Mouse (Mus musculus): ENCODE results near the gene Cct5. TPM values are rescaled to one million over a fixed set of nuclear protein-coding genes. Genes with fewer than 3 reads are reported as not detected.

The Cct5 gene
- 100 to 1,000 TPM; 236 to 247 TPM for total RNA-seq (2021)
- long read RNA-seq, experiment 1, transcript Cct5-201 (11 exons, 1,853 nt) = major isoform, 190 of 221 reads
- long read RNA-seq, experiment 1, partial matches to known transcripts = 7 of 221 reads
- long read RNA-seq, experiment 1, other reads (novel, unspliced or antisense) = 24 of 221 reads
- long read RNA-seq, experiment 2, transcript Cct5-201 (11 exons, 1,853 nt) = major isoform, 258 of 316 reads
- long read RNA-seq, experiment 2, partial matches to known transcripts = 10 of 316 reads
- long read RNA-seq, experiment 2, other reads (novel, unspliced or antisense) = 48 of 316 reads

DNA sequence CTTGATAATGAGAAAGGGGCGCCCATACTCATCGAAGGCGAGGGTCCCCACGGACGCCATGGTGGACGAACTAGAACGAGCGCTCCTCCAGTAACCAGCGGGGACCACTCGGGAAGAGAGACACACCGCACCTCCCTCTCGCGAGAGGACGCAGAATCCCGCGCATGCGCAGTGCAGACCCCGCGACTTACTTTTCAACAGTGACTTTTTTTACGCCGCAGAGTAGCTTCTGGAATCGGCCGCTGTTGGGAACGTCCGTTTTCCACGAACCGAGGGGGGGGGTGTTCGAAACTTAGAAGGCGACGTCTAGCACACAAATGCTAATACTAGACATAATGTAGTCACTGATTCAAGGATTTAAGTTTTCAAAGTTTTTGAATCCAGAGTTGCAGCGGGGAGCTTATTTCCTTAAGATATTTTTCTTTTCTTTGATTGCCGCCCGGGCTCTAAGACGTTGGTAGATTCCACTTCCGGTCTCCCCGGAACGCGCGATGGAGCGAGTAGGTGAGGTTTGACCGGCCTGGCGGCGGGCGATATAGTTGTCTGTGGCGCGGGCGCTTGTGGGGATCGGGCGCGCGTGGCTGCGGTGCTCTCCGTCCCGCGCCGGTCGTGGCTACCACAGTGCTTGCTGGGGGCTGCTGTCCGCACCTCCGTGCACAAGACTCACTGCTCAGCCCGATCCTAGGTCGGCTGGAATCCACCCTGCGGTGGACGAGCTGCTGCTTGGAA, at the start of gene Cct5, which contains the start of gene Fam173b:
Cct5 (minus strand) TSS at position 159 of the 729 bp plus-strand sequence.
Fam173b (plus strand) TSS at position 207 of the 729 bp plus-strand sequence.
- Histone ChIP-seq H3K27ac (peak within 1 kb of the TSS; percentile 98), H3K4me3 (peak within 1 kb of the TSS; percentile 73)
- TF ChIP-seq CTCF (conservative IDR thresholded peaks at IDR 0.05) = no peak
- peak; percentile 95 to 99 for DNase-seq (ENCODE audit: low spot score in 2 of 2)

DNA sequence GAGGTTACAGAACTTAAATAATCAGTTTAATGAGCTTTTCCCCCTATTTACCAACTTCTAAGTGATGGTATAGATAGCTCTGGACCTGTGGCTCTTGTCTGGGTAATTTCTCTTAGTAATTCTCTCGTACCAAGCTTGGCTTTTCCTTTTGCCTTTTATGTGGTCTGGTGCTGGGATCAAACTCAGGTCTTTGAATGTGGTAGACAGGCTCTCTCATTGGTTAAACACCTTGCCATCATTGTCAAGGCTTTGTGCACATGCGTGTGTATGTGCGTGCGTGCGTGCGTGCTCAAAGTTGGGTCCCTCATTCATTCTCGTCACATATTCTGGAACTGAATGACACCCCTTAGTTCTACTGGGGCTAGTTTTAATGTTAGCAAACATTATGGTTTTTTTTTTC, 49.2 kb upstream of the Cct5 start:
- DNase-seq (ENCODE audit: low spot score in 2 of 2) = no peak
- no peak overlapping the region for H3K27ac ChIP-seq
- no peak for TF ChIP-seq CTCF (conservative IDR thresholded peaks at IDR 0.05)
- no peak overlapping the region for H3K4me3 ChIP-seq

DNA sequence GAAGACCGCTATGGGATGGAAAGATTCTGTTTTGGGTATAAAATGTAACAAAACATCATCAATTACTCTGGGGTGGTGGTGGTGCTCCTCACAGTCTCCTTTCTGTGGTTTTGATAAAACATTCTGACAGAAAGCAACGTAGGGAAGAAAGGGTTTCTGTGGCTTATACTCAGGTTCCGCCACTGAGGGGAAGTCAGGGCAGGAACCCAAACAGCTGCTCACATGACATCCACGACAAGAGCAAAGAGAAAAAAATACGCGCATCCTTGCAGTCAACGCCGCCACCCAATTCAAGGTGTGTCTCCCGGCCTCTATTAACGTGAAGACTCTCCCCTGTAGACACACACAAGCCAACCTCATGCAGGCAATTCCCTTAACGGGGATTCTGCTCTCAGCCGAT, 48.1 kb upstream of the Cct5 start:
- no peak for TF ChIP-seq CTCF (conservative IDR thresholded peaks at IDR 0.05)
- no peak overlapping the region for H3K27ac ChIP-seq
- DNase-seq (ENCODE audit: low spot score in 2 of 2) = no peak
- no peak overlapping the region for H3K4me3 ChIP-seq

DNA sequence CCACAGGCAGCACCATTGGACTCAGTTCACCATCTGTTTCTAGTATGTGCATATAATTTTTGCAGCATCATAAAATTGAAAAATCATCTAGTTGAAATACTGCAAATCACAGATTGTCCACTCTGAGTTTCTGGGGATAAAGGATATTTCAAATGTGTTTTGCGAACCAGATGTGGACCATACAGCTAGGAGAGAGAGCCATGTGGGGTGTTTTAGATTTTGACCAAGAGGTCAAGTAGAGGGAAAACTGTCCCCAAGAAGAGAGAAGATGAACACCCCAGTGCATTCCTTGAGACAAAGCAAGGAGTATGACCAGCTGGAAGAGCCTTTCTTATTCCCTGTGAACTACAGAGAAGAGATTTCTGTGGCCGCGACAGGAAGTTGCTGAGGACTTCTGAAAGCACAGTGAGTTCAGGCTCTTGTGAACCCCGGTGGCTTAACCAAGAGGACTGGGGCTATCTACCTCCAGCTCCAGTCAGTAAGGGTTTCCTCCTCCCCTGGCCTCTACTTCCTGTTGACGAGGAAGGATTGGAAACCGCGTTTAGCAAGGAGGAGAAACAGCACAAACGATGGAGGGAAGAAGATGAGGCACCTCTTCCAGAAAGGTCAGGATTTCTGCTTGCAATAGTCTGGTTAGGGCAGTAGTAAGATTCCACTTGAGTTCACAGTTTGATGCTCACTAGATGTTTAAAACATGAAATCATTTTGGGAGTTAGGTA, 46.4 kb upstream of the Cct5 start:
- TF ChIP-seq CTCF (conservative IDR thresholded peaks at IDR 0.05) = no peak
- H3K4me3 ChIP-seq = no peak overlapping the region
- no peak for DNase-seq (ENCODE audit: low spot score in 2 of 2)
- H3K27ac ChIP-seq = no peak overlapping the region

DNA sequence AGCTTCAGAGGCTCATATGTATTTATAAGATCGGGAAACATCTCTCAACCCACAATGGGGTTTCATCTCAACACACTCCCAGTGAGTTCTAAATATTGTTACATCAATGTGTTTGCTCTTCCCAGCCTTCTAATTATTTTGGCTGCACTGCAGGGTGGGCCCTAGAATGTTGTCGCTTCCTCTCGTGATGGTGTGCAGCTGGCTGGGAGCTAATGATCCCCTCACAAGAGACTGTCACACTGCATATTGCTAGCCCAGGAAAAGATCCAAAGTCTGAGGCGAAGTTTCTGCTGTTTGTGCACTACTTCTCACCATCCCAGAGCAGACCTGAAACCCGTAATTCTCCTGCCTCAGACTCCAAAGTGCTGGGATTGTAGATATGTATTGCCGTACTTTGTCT, 45.6 kb upstream of the Cct5 start:
- TF ChIP-seq CTCF (conservative IDR thresholded peaks at IDR 0.05) = no peak
- Histone ChIP-seq H3K27ac (no peak overlapping the region), H3K4me3 (no peak overlapping the region)
- no peak for DNase-seq (ENCODE audit: low spot score in 2 of 2)

DNA sequence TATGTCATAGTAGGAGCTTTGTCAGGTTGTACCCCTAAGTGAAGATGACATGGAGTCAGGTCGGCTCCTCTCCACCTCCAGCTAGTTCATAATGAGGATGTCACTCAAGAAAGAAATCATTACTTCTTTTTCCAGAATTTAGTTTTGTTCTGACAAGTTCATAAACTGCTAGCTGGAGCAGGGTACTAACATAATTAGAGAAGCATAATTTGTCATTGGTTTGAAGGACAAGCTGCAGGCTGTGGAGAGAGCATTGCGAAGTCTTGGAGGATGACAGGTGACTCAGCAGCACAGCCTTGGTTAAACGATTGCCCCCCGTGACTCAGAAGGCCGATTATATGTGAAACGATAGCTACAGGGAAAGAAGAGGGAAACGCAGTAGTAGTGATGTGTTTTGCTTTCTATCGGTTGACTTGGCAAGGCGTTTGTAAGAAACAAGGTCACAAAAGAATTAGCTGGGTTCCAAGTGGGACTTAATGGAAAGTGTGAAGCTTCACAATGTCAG, 34.5 kb upstream of the Cct5 start:
- no peak for DNase-seq (ENCODE audit: low spot score in 2 of 2)
- no peak for TF ChIP-seq CTCF (conservative IDR thresholded peaks at IDR 0.05)
- no peak overlapping the region for H3K4me3 ChIP-seq

DNA sequence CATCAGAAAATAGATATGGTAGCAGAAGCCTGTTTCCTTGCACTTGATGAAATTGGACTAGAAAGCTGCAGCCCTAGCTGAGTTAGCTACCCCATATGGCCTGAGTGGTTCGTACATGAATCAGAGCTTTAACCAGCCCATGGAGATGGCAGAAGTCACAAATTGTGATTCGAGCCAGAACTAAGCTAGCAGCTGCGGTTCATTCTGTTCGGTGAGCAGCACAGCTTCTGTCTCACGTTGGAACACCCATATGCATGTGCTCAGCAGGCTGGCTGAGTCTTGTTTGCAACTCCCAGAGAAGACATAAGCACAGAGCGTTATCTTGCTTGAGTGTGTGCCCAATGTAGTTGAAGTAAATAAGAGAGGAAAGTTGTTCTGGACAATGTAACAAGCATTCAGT, 33.0 kb upstream of the Cct5 start:
- peak; percentile 85 to 88 for DNase-seq (ENCODE audit: low spot score in 2 of 2)
- no peak for TF ChIP-seq CTCF (conservative IDR thresholded peaks at IDR 0.05)
- Histone ChIP-seq H3K4me3 (no peak overlapping the region), H3K27ac (peak overlapping the region; percentile 76)

More for the DNA sequence above, 34.5 kb upstream of the Cct5 start:
- H3K27ac ChIP-seq = peak overlapping the region; percentile 76

DNA sequence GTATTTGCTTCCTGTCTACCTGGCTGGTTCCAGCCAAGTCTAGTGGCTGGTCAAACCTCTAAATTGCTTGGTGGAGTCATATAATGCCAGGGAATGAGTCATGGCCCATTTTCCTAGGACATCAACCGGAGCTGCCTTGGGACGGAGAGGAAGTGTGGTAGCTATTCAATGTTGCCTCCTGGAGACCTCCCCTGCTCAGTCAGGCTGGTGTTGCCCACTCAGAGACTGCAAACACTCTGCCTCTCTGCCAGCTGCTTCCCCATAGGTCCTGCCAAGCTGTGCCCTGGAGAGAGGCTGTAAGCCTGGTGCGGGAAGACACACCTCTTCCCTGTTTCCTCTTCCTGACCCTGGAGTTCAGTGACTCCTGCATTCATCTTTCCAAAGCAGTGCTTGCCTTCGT, 30.9 kb upstream of the Cct5 start:
- TF ChIP-seq CTCF (conservative IDR thresholded peaks at IDR 0.05) = no peak
- no peak overlapping the region for H3K4me3 ChIP-seq
- peak overlapping the region; percentile 70 for H3K27ac ChIP-seq
- DNase-seq (ENCODE audit: low spot score in 2 of 2) = no peak

DNA sequence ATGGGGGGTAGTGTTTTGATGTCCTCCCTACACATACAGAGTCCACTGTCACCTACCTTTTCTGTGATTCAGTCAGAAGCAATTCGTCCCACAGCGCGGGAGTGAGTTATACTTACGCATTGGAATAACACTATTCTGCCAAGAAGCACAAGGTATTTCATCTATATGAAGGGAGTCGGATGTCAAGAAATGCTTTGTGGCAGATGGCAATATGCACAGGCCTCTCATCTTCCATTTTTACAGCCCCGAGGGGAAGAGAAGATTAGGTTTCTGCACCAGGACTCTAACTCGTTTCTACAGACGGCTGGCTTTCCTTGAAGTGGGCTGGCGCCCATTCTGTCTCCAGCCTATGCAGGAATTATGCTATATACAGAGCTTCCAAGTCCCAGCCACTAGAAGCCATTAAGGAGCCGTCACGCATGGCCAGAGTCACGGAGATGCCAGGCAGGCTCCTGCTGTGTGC, 29.8 kb upstream of the Cct5 start:
- Histone ChIP-seq H3K27ac (no peak overlapping the region), H3K4me3 (no peak overlapping the region)
- no peak for TF ChIP-seq CTCF (conservative IDR thresholded peaks at IDR 0.05)
- no peak for DNase-seq (ENCODE audit: low spot score in 2 of 2)

DNA sequence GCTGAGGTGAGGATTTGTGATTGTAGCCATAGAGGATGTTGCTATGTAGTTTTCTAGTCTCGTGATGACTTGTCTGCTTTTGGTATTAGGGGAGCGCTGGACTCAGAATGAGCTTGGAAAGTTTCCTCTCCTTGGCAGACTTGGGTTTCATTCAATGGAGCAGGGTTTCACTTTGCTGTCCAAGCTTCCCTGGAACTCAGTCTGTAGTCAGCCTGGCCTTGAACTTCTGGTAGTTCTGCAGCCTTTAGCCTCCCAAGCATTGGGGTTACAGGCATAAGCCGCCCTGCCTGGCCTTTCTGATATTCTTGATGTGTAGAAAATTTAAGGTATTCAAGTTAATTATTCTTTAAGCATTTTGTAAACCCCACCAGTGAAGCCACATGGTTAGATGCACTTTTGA, 28.0 kb upstream of the Cct5 start:
- no peak overlapping the region for H3K27ac ChIP-seq
- DNase-seq (ENCODE audit: low spot score in 2 of 2) = no peak
- no peak for TF ChIP-seq CTCF (conservative IDR thresholded peaks at IDR 0.05)
- no peak overlapping the region for H3K4me3 ChIP-seq

DNA sequence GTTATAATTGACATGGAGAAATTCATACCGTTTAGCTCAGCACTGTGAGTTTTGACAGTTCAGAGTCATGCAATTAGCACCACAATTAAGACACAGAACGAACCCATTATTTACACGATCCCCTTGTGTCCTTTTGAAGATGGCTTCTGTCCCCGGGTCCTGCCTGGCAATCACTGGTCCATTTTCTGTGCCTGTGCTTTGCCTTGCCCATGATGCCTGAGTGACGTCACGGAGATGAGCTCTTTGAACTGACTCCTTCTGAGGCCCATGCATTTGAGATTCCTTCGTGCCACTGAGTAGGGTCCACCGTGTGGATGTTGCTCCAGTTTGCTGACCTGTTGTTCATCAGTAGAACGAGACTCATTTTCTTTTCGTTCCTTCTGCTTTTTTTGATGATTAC, 26.6 kb upstream of the Cct5 start:
- H3K27ac ChIP-seq = peak overlapping the region; percentile 68
- TF ChIP-seq CTCF (conservative IDR thresholded peaks at IDR 0.05) = no peak
- H3K4me3 ChIP-seq = no peak overlapping the region
- no peak for DNase-seq (ENCODE audit: low spot score in 2 of 2)

DNA sequence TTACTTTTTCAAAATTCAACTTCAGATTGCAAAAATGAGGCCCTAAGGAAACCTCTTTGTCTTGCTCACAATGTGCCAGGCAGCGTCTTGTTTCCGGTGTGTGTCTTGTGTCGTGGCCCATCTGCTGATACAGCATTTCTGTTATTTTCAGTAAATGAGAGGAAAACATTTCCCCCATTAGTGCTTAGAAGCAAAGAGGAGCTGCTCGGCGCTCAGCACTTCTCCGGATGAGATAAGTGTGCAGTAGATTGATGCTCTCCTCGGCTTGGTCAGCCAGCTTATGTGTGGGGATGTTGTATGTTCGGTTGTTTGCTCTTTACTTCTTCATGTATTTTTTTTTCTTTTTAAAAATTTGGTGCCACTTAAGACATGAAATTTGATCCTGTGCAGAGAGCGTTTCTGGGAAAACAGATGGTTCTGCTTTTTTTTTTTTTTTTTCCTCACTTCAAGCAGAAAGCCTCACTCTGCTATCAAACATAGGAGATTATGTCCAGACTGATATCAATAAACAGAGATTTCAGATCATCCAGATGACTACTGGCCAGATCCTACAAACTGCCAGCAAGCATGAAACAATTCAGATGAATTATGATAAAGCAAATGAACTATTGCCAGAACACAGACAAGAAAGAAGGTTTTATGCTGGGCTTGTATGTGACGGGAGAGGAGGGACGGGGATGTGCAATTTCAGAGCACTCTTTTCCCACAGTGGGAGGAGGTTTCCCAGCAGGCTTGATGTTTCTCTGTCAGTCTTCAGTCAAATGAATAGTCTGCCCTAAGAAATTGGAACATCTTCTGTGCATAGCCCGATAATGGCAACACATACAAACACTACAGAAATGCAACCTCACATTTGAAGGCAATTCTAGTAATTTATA, 25.9 kb upstream of the Cct5 start:
- Histone ChIP-seq H3K4me3 (no peak overlapping the region), H3K27ac (peak overlapping the region; percentile 68)
- TF ChIP-seq CTCF (conservative IDR thresholded peaks at IDR 0.05) = no peak
- no peak for DNase-seq (ENCODE audit: low spot score in 2 of 2)

Data from layer of hippocampus, adult 2 months (tissue).